Mouse (Mus musculus) telencephalon, adult 2 months (tissue): ENCODE results near the gene Pard6b.
"Not testable (repeated sequence)": the region's sequence is repeated elsewhere in the genome, so short reads cannot be mapped to it uniquely, and the experiment has no call there.

Source experiments
- DNase-seq: peaks from one replicate; pipeline ENCODE4 v3.0.0-alpha.2; 2011; ENCODE audit warnings: low read depth, low spot score

Pard6b gene

GRCm38 (mm10) chr2:168080431-168081246, at the start of gene Pard6b:
Pard6b (plus strand) TSS chr2:168081004.
- peak; percentile 98 for DNase-seq

- DNase-seq = no peak
Observed at GRCm38 (mm10) chr2:168031842-168032241, 49.0 kb upstream of the Pard6b start.

- no peak for DNase-seq
Observed at GRCm38 (mm10) chr2:168033905-168034304, 46.9 kb upstream of the Pard6b start.

GRCm38 (mm10) chr2:168035907-168036306, 44.9 kb upstream of the Pard6b start:
- no peak for DNase-seq

GRCm38 (mm10) chr2:168037063-168037462, 43.7 kb upstream of the Pard6b start:
- no peak for DNase-seq

- DNase-seq = no peak
Observed at GRCm38 (mm10) chr2:168040751-168041150, 40.1 kb upstream of the Pard6b start.

- DNase-seq = no peak
Observed at GRCm38 (mm10) chr2:168042019-168042418, 38.8 kb upstream of the Pard6b start.

- no peak for DNase-seq
Observed at GRCm38 (mm10) chr2:168044681-168045287, 36.0 kb upstream of the Pard6b start.

GRCm38 (mm10) chr2:168045357-168045756, 35.4 kb upstream of the Pard6b start:
- no peak for DNase-seq

GRCm38 (mm10) chr2:168045771-168046170, 35.0 kb upstream of the Pard6b start:
- no peak for DNase-seq

GRCm38 (mm10) chr2:168046467-168046866, 34.3 kb upstream of the Pard6b start:
- no peak for DNase-seq

GRCm38 (mm10) chr2:168049002-168049635, 31.7 kb upstream of the Pard6b start:
- DNase-seq = no peak

- no peak for DNase-seq
Observed at GRCm38 (mm10) chr2:168050000-168050942, 30.5 kb upstream of the Pard6b start.

GRCm38 (mm10) chr2:168052156-168052555, 28.6 kb upstream of the Pard6b start:
- no peak for DNase-seq

GRCm38 (mm10) chr2:168052689-168053088, 28.1 kb upstream of the Pard6b start:
- DNase-seq = no peak

- DNase-seq = no peak
Observed at GRCm38 (mm10) chr2:168054142-168054541, 26.7 kb upstream of the Pard6b start.

- DNase-seq = no peak
Observed at GRCm38 (mm10) chr2:168055910-168056665, 24.7 kb upstream of the Pard6b start.

GRCm38 (mm10) chr2:168056666-168056933, 24.2 kb upstream of the Pard6b start:
- DNase-seq = no peak

GRCm38 (mm10) chr2:168057876-168058275, 22.9 kb upstream of the Pard6b start:
- not testable (repeated sequence) for DNase-seq

- DNase-seq = no peak
Observed at GRCm38 (mm10) chr2:168058488-168059199, 22.2 kb upstream of the Pard6b start.
